19 mouse cellular contexts compared by ENCODE assay signal in genomic region chr5:64666256-64666655, GRCm38 (mm10).
DNase-seq lines count a peak whose midpoint lies in the region; ATAC-seq and TF ChIP-seq lines count a peak whose summit lies in the region.
"Had no signal": no experiment of that assay in that cellular context is flagged by ENCODE, and none has a peak within 500 bp of the region (broad histone marks: within the 10 kb centered on the region; RNA-seq: fewer than 3 reads in every experiment).

No protein-coding gene starts in this region.

- no peaks in the 10 kb centered on the region for H3K79me2 ChIP-seq in heart, adult 2 months (replicated peaks; ENCODE audit: control insufficient read depth, insufficient read depth, low read length)
- no peaks in the 10 kb centered on the region for H3K79me2 ChIP-seq in myocyte (ENCODE audit: control insufficient read depth, insufficient read depth)

- no peak for TF ChIP-seq EP300 in heart, adult 2 months (IDR thresholded peaks at IDR 0.05; ENCODE audit: insufficient read depth, low read depth, low read length)
- no peak for TF ChIP-seq EP300 in liver, embryonic 14.5 days (IDR thresholded peaks at IDR 0.05; ENCODE audit: low read depth)
- TF ChIP-seq EP300 in liver, postnatal 0 days (IDR thresholded peaks at IDR 0.05; ENCODE audit: low read depth), result no peak

- ATAC-seq in liver, embryonic 14.5 days (ENCODE audit: insufficient read depth), result no peak
- no peak for ATAC-seq in liver, postnatal 0 days
- ATAC-seq: CD4-positive, CD25-positive, alpha-beta regulatory T cell, adult 4 months; forebrain, embryonic 14.5 days; midbrain, embryonic 15.5 days had no signal

- no peak overlapping the region for H3K4me3 ChIP-seq in heart, adult 2 months
- H3K4me3 ChIP-seq in liver, embryonic 14.5 days (ENCODE audit: insufficient read depth in 1 of 2, low read depth in 2 of 2, low read length in 2 of 2), result no peak overlapping the region
- no peak overlapping the region for H3K4me3 ChIP-seq in liver, postnatal 0 days (ENCODE audit: low read depth, low read length)
- H3K4me3 ChIP-seq in myocyte, result no peak overlapping the region
- H3K4me3 ChIP-seq: embryonic facial prominence, embryonic 10.5 days; hindbrain, embryonic 13.5 days; liver, embryonic 13.5 days; megakaryocyte, embryonic 14.5 days; midbrain, embryonic 15.5 days; stomach, embryonic 15.5 days had no signal

- TF ChIP-seq POLR2A in heart, adult 2 months (IDR thresholded peaks at IDR 0.05; ENCODE audit: insufficient read depth, low read depth, low read length), result no peak
- TF ChIP-seq POLR2A in myocyte (IDR thresholded peaks at IDR 0.05; ENCODE audit: insufficient read length, low read depth), result no peak

- no peaks in the 10 kb centered on the region for H3K27me3 ChIP-seq in heart, adult 2 months (ENCODE audit: control insufficient read depth, insufficient read depth, low read length)
- H3K27me3 ChIP-seq in liver, embryonic 14.5 days (ENCODE audit: control insufficient read depth, insufficient read depth, low read length), result no peaks in the 10 kb centered on the region
- H3K27me3 ChIP-seq in liver, postnatal 0 days (ENCODE audit: insufficient read depth, low read length), result no peaks in the 10 kb centered on the region
- H3K27me3 ChIP-seq in myocyte (ENCODE audit: control insufficient read depth, insufficient read depth, insufficient read length), result no peaks in the 10 kb centered on the region
- H3K27me3 ChIP-seq: hindbrain, embryonic 13.5 days; midbrain, embryonic 15.5 days; stomach, embryonic 15.5 days had no signal

- H3K9me3 ChIP-seq in liver, embryonic 14.5 days (ENCODE audit: control insufficient read depth, low read length), result no peaks in the 10 kb centered on the region
- no peaks in the 10 kb centered on the region for H3K9me3 ChIP-seq in liver, postnatal 0 days (ENCODE audit: low read length)
- H3K9me3 ChIP-seq: embryonic facial prominence, embryonic 10.5 days; G1E; hindbrain, embryonic 13.5 days; liver, embryonic 13.5 days; midbrain, embryonic 15.5 days; stomach, embryonic 15.5 days had no signal

- H3K36me3 ChIP-seq in heart, adult 2 months (ENCODE audit: control insufficient read depth, insufficient read depth, low read length), result no peaks in the 10 kb centered on the region
- H3K36me3 ChIP-seq in liver, embryonic 14.5 days (replicated peaks; ENCODE audit: control insufficient read depth, insufficient read depth, low read depth), result no peaks in the 10 kb centered on the region
- no peaks in the 10 kb centered on the region for H3K36me3 ChIP-seq in liver, postnatal 0 days (replicated peaks; ENCODE audit: insufficient read depth, low read length)
- H3K36me3 ChIP-seq in myocyte (ENCODE audit: control insufficient read depth, insufficient read depth), result no peaks in the 10 kb centered on the region
- H3K36me3 ChIP-seq: embryonic facial prominence, embryonic 10.5 days; G1E; hindbrain, embryonic 13.5 days; liver, embryonic 13.5 days; midbrain, embryonic 15.5 days; stomach, embryonic 15.5 days had no signal

- H3K4me1 ChIP-seq in heart, adult 2 months (ENCODE audit: control insufficient read depth, insufficient read depth, low read length), result peaks cover 5% of the 10 kb centered on the region
- peaks cover 8 to 20% of the 10 kb centered on the region in 2 experiments for H3K4me1 ChIP-seq in liver, embryonic 14.5 days (replicated peaks; ENCODE audit: control insufficient read depth in 2 of 2, insufficient read depth in 2 of 2, low read length in 1 of 2)
- H3K4me1 ChIP-seq in liver, postnatal 0 days (ENCODE audit: insufficient read depth), result peaks cover 7% of the 10 kb centered on the region
- H3K4me1 ChIP-seq: hindbrain, embryonic 13.5 days; midbrain, embryonic 15.5 days; stomach, embryonic 15.5 days had no signal

- intact Hi-C loops in heart, adult 2 months (cut with DNase I), result no loop called here
- intact Hi-C loops in heart, postnatal 25 days (cut with DNase I), result no loop called here

- no peak overlapping the region for H3ac ChIP-seq in myocyte (ENCODE audit: control insufficient read depth, insufficient read length)

- no peak overlapping the region for H3K9ac ChIP-seq in heart, adult 2 months (ENCODE audit: low read depth, low read length)
- no peak overlapping the region for H3K9ac ChIP-seq in liver, embryonic 14.5 days (replicated peaks)
- no peak overlapping the region for H3K9ac ChIP-seq in liver, postnatal 0 days (replicated peaks)
- H3K9ac ChIP-seq: hindbrain, embryonic 13.5 days; liver, embryonic 13.5 days; midbrain, embryonic 15.5 days; stomach, embryonic 15.5 days had no signal

- peak; percentile 18; the same call in 1 of the 2 replicates for TF ChIP-seq CTCF in heart, adult 2 months (IDR thresholded peaks at IDR 0.05)
- peak; percentile 15; the same call in 1 of the 2 replicates for TF ChIP-seq CTCF in liver, embryonic 14.5 days (IDR thresholded peaks at IDR 0.05; ENCODE audit: low read depth)
- TF ChIP-seq CTCF in liver, postnatal 0 days (IDR thresholded peaks at IDR 0.05; ENCODE audit: low read depth), result no peak

- 69% methylated on average over 3 of the region's 3 CpGs for WGBS in heart, adult 2 months
- whole genome bisulfite sequencing in liver, embryonic 14.5 days (ENCODE audit: insufficient replicate concordance), result 58% methylated on average over 3 of the region's 3 CpGs
- 70% methylated on average over 3 of the region's 3 CpGs for WGBS in liver, postnatal 0 days (ENCODE audit: insufficient replicate concordance)

- H3K4me2 ChIP-seq in liver, embryonic 14.5 days (ENCODE audit: low read depth), result no peak overlapping the region
- no peak overlapping the region for H3K4me2 ChIP-seq in liver, postnatal 0 days (ENCODE audit: low read depth, low read length)
- peak overlapping the region; percentile 57 for H3K4me2 ChIP-seq in myocyte (ENCODE audit: low read depth)
- H3K4me2 ChIP-seq: hindbrain, embryonic 13.5 days; liver, embryonic 13.5 days; midbrain, embryonic 15.5 days; stomach, embryonic 15.5 days had no signal

- H3K27ac ChIP-seq in heart, adult 2 months, result peak overlapping the region; percentile 36; the same call in 1 of the 2 replicates
- H3K27ac ChIP-seq in liver, embryonic 14.5 days, result no peak overlapping the region
- no peak overlapping the region for H3K27ac ChIP-seq in liver, postnatal 0 days (ENCODE audit: low read depth)
- H3K27ac ChIP-seq: embryonic facial prominence, embryonic 10.5 days; hindbrain, embryonic 13.5 days; midbrain, embryonic 15.5 days; stomach, embryonic 15.5 days had no signal

- no peak for DNase-seq in heart, adult 2 months
- no peak for DNase-seq in heart, postnatal 25 days (ENCODE audit: low spot score)
- no peak for DNase-seq in liver, embryonic 14.5 days (ENCODE audit: low read depth in 3 of 3, low spot score in 3 of 3)
- no peak for DNase-seq in liver, postnatal 0 days
- DNase-seq in kidney, postnatal 10 days, result peak; percentile 56
- DNase-seq in cerebellum, adult 9-11 months, result no peak
- no peak for DNase-seq in left cerebral cortex, adult 11 months (ENCODE audit: low spot score)
- DNase-seq: cerebellum, postnatal 25 days; thymus, adult 2 months had no signal

TF ChIP-seq in myocyte, 11 proteins besides CTCF, POLR2A, EP300 and RAD21:
- TF ChIP-seq TCF12 (IDR thresholded peaks at IDR 0.05; ENCODE audit: insufficient read depth, poor library complexity, severe bottlenecking) (no peak), MAX (IDR thresholded peaks at IDR 0.05; ENCODE audit: low read depth) (no peak), MYOG (IDR thresholded peaks at IDR 0.05; ENCODE audit: control insufficient read depth in 1 of 3, insufficient read depth in 1 of 3, insufficient read length in 2 of 3, low read depth in 2 of 3) (no peak), USF1 (IDR thresholded peaks at IDR 0.05; ENCODE audit: low read depth) (no peak), CEBPB (IDR thresholded peaks at IDR 0.05; ENCODE audit: insufficient read depth, poor library complexity, severe bottlenecking) (no peak), E2F4 (IDR thresholded peaks at IDR 0.05; ENCODE audit: insufficient read depth) (no peak), REST (IDR thresholded peaks at IDR 0.05; ENCODE audit: insufficient read depth, insufficient read length) (no peak), TCF3 (IDR thresholded peaks at IDR 0.05; ENCODE audit: insufficient read length, low read depth) (no peak), MYOD1 (IDR thresholded peaks at IDR 0.05; ENCODE audit: control insufficient read depth in 1 of 3, insufficient read length in 2 of 3, low read depth in 2 of 3) (no peak), POLR2AphosphoS2 (IDR thresholded peaks at IDR 0.05; ENCODE audit: insufficient read length, low read depth) (no peak), SRF (IDR thresholded peaks at IDR 0.05; ENCODE audit: control insufficient read depth, insufficient read length, low read depth) (no peak)
TF ChIP-seq in myocyte: peak in this region for 0.
